Mouse (Mus musculus): ENCODE data around the gene Them5.

Gene Them5

DNA sequence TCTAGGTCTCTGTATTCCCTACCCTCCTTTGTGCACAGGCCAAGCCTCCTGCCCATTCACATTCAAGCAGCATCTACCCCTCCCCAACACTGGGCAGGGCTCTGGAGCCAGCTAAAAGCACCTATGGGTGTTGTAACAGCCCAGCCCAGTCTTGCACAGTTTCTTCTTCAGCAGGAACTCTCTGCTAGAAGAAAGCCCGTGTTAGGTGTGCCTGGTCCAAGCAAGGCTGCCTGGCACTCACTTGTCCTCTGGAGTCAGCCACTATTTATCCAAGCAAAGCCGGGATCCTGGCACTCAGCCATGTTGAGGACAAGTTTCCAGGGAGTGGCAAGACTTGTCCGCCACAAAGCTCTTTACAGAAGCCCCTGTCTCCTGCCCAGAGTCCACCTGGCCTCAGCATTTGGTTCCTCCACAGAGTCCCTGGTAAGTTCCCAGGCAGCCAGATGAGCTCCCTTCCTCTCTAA lies at the start of gene Them5:
Them5 (plus strand) TSS at position 141 of the 464 bp plus-strand sequence.
- DNase-seq (ENCODE audit: low spot score in 2 of 2), result no peak

DNA sequence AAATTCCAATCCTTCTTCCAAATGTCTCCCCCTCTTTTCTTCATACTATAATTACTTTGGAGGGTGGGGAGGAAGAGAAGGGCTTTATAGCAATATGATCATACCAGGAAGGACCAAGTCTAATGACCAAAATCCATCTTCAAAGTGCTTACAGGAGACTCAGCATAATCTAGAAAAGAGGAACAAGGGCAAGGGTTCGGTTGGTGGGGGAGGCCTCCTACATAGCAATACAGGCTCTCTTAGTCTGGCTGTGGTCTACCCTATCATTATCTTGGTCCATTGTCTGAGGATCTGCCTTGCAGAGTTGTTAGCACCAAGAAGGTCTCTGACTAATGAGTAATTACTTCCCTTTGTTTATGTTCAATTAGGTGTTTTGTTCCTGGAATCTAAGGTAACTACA lies 36.4 kb upstream of the Them5 start:
- no peak for DNase-seq (ENCODE audit: low spot score in 2 of 2)

DNA sequence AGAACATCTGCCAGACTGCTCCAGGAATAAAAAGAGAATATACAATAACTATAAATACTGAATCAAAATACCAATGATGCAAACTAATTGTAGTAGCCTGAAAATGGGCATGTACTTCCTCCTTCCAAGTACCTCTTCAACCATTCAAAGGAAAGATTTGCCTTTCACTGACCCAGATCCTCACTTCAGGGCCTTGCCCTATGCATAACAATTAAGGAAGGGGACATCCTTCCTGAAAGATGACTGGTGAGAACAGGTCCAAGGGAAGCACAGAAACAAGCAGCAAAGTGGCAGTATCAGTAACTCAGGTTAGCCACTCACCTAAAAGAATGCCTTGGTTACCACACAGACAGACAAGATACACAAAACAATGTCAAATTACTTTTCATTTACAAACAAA lies 34.9 kb upstream of the Them5 start:
- DNase-seq (ENCODE audit: low spot score in 2 of 2), result no peak

DNA sequence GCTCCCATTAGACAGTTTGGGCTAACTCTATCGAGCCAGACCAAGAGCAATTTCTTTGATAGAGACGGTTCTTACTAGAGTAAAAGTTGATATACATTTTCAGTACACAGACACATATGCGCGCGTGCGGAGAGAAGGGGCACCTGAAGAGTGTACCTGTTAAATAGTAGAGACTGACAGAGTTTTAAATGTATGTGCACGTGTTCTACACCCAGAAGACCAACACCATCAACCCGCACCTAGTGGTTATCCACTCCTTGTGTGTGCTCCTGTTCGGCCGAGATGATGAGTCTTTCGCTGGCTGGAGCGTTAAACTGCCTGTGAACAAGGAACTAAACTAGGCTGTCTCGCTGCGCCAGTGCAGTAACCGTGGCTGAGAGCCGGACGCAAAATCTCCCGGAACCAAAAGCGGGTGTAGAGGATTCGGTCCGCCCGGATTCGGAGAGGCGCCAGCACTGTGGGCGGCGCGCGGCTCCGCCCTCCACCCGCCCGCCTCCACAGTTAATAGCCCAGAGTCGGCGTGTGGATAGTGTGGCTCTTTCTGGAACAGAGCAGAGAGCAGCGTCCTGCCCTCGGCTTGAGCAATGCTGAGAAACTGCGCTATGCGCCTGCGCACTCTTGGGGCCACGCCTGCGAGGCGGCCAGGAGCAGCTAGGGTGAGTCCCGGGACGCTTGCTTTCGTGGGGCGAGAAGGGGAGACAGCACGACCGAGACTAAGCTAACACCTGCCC lies 32.1 kb upstream of the Them5 start, which contains the start of gene Them4:
Them4 (plus strand) TSS at position 457 of the 731 bp plus-strand sequence.
- peak; percentile 70 to 87 for DNase-seq (ENCODE audit: low spot score in 2 of 2)

DNA sequence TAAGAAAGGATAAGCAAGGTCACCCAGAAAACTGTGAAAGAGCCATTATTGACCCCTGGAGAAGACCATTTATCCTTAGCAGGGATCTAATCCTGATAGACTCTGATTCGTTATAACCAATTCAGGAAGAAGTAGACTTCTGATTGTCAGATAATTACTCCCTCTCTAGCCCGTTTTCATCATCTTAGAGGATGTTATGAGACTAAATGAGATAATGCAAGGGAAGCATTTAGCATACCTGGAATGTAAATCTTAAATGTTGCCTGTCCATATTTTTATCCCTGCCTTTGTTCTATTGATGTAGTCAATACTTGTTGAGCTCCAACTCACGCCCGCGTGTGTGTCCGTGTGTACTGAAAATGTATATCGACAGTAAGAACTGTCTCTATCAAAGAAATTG lies 31.4 kb upstream of the Them5 start:
- no peak for DNase-seq (ENCODE audit: low spot score in 2 of 2)

DNA sequence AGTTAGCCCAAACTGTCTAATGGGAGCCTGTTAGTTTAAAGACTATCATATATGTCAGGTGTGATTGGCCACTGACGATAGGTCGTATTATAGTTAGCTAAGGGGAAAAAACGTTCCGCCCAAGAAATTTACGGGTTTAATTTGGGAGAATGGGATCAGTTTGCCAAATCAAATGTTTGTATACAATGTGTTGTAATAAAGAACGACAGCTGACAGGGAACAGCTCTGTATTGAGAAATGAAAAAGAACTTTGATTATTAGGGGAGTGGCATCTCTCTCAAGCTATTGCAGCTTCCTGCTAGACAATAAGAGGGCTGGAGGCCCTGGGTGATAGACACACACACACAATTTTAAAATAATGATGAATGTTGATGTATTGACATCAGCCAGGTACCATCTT lies 31.0 kb upstream of the Them5 start:
- no peak for DNase-seq (ENCODE audit: low spot score in 2 of 2)

DNA sequence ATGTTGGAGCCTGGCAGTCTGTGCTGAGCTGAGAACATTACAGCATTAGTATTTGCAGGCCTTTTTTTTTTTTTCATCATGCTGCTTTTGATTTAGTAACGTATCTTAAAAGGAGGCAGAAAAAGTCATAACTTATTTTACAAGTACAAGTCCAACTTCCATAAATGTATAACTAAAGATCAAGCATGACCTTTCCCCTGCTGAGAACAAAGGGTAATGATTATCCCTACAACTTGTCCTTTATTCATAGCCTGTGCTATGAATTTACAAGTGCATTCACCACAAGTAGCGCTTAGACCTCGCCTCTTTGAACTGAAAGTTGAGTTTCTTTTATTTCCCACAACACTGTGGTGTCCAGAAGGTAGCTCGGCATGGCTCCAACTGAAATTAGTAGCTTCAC lies 30.5 kb upstream of the Them5 start:
- DNase-seq (ENCODE audit: low spot score in 2 of 2), result no peak

DNA sequence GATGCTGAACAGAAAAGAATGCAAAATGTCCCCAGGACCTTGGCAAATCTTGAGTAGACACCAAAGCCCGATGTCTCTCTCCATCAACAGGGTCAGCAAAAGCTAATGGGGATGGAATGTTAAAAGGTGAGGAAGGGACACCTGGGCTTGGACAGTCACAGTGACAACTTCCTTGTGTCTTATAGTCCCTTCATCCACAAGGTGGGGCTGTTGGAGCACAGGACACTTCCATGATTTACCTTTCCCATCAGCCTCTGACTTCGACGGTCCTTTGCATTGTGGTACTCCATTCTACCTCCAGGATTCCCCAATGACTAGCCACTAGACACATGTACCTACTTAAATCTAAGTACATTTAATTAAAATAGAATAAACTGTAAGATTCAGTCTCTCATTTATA lies 13.2 kb upstream of the Them5 start:
- DNase-seq (ENCODE audit: low spot score in 2 of 2), result no peak

DNA sequence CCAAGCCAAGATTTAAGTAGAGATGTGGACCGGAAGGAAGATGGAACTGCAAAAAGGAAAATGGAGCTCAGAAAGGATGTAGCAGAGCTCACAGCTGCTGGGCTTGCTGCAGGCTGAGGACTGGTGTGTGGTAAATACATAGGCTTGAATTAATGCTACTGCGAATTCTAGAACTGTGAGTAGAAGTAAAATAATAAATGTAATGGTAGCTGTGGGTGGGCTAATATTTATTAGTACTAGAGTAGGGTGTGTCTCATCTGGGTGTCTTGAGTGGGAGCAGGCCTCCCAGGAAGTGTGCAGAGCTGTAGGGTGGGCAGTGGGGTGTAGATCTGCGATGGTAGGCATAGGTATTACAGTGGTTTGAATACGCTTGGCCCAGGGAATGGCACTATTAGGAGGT lies 7.5 kb upstream of the Them5 start:
- no peak for DNase-seq (ENCODE audit: low spot score in 2 of 2)

DNA sequence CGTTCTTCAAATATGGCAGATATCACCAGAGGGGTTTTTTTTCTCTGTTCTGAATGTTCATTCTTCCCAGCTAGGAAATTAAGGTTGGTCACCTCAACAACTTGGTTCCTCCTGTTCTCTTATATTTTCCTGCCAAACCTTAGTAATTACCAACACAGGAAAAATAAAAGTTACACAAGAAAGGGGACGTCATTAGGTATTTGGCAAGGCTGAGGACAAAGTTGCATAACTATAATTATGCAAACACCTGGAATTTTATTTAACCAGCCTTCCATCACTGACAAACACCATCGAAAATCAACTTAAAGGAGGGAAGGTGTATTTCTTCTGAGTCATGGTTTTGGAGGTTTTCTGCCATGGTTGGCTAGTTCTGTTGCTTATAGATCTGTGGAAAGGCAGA lies 3.4 kb upstream of the Them5 start:
- no peak for DNase-seq (ENCODE audit: low spot score in 2 of 2)

DNA sequence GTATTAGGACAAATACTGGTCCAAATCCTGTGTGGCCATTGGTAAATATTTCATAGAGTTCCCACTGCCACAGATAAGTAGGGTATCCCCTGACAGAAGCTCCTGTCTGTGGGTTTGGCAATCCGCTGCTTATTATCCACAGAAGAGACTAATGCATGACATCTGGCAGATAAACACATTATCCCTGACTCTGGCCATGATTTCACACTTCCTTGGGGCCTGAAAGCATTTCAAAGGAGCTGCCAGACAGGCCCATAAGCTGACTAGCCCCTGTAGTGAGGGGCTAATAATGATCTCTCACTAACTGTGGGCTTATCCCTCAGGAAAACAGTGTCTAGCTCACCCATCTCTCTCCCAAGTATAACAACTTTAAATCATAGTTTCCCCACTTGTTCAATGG lies 653 bp downstream of the Them5 start:
- DNase-seq (ENCODE audit: low spot score in 2 of 2), result no peak

DNA sequence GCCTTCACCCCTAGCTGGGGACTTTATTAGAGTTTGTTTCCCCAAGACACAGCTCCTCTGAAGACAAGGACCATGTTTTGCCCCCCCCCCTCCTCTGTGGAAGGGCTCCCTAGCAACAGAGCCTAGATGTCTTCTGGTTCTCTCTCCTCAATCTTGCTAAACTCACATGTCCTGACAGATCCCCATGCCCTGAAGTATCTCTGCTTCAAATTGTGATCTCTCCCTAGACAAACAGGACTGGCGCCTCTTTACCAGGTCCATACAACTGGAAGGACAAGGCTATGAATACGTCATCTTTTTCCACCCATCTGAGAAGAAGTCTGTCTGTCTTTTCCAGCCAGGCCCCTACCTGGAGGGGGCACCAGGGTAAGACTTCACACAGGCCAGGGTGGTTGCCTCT lies 2.3 kb downstream of the Them5 start:
- DNase-seq (ENCODE audit: low spot score in 2 of 2), result no peak

DNA sequence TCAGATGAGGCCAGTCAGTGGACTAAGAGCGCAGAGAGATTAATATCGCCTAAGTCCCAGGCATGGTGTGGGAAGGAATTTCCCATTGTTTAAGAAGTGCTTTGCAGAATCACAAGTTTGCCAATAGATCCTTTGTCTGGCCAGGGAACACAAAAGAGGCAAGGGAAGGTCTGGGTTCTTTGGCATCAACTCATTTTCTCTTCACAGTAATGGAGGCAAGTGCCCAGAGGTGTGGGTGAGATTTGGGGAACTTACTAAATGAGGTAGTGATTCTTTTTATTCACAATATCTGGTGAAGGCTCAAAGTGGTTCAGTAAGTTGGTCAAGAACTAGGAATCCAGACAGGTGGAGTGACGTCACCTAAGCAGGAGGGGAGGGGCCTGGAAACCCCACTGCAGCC lies 3.0 kb downstream of the Them5 start:
- no peak for DNase-seq (ENCODE audit: low spot score in 2 of 2)

DNA sequence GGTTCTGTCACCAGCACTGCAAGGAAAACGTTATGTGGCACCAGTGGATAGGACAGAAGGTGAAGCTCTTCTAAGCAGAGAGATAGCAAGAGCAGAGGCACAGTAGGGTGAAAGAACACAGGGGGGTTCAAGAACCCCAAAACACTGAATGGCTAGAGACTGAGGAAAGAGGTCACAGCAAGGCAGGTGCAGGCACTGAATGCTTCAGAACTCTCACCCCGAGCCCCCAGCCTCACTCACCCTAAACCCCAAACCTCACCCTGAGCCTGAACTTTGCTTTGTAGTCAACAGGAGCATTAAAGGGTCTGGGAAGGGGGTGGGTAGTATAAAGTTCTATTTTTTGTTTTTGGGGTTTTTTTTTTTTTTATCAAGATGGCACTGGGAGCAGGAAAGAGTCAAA lies 6.2 kb downstream of the Them5 start:
- DNase-seq (ENCODE audit: low spot score in 2 of 2), result no peak

DNA sequence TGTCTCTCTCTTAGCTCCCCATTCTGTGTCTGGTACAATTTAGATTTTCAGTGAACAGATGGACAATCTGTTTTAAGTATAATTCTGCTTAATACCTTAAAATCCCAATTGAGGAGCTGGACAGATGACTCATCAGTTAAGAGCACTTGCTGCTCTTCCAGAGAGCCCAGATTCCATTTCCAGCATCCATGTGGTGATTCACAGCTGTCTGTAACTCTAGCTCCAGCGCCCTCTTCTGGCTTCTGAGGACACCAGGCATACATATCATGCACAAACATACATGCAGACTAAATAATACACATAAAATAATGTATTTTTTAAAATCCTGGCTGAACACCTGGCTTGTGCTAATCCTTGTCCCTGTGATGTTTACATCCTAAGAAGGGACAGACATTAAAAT lies 18.9 kb downstream of the Them5 start:
- DNase-seq (ENCODE audit: low spot score in 2 of 2), result no peak

DNA sequence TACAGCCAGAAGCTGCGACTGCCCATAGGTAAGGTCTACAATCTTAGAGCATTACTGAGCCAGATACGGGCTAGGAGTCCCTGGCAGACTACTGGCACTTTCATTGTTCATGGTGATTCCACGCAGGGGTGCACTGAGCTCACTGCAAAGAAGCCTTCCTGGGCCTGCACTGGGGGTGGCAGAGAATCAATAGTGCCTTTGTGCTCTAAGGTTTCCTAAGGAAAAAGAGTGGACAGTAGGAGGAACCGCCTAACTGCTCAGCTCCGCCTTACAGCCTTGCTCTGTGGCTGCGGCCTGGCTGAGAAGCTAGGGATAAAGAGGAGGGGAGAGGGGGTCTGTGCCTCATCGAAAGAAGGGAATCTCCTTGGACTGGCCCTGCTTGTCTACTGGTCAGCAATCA lies 20.2 kb downstream of the Them5 start, which contains the start of gene C2cd4d:
C2cd4d (plus strand) TSS at position 301 of the 400 bp plus-strand sequence.
- DNase-seq (ENCODE audit: low spot score in 2 of 2), result no peak

DNA sequence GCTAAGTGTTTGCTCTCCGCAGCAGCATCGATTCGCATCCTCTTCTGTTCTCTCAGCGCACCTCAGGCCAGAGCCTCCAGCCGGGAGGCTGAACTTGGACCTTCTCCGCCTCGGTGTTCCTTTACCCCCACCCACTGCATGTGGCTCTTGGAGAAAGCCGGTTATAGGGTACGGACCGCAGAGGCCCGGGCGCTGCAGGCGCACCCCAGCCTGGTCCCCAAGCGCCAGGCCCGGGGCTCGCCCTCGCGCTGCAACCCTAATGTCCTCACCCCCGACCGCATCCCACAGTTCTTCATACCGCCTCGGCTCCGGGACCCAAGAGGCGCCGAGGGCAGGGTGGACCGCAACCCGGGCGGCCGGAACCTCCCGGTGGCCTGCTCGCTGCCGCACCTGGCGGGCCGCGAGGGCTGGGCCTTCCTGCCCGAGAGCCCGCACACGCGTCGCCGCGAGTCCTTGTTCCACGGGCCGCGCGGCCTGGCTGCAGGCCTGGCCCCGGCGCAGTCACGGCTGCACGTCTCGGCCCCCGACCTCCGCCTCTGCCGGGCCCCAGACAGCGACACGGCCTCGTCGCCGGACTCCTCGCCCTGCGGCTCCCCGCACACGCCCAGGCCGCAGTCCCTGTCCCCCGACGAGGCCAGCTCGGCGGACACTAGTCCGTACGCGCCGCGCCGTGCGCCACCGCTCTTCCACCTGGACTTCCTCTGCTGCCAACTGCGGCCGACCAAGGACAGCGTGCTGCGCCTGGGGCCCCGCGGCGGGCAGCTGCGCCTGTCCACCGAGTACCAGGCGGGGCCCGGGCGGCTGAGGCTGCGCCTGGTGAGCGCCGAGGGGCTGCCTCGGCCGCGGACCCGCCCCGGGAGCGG lies 21.6 kb downstream of the Them5 start:
- DNase-seq (ENCODE audit: low spot score in 2 of 2), result no peak

DNA sequence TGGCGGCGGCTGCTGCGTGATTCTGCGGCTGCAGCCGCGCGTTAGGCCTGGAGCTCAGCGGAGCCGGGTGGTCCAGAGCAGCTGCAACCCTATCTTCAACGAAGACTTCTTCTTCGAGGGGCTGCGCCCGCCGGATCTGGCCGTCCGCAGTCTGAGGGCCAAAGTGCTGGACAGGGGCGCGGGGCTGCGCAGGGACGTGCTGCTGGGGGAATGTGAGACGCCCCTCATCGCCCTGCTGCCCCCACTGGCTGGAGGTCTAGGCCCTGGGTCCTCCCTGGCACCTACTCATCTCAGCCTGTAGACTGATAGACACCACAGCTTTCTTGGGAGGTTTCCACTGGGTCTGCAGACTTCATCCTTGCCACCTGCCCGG lies 22.2 kb downstream of the Them5 start:
- no peak for DNase-seq (ENCODE audit: low spot score in 2 of 2)

DNA sequence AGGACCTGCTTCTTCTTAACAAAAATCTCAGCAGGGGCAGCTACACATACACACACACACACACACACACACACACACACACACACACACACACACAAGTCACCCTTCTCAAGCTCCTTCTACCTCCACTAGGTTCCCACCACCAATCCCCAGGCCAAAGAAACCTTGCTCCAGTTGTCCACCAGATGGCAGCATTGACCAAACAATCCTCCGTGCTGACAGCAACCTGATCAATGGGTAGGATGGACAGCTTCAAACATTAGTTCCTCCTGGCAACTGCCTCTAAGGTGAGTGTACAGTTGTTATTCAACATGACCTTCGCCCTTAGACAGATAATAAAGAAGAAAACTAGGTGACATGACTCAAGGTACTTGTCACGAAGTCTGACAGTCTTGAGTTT lies 24.9 kb downstream of the Them5 start:
- DNase-seq (ENCODE audit: low spot score in 2 of 2), result peak; percentile 49 to 72

DNA sequence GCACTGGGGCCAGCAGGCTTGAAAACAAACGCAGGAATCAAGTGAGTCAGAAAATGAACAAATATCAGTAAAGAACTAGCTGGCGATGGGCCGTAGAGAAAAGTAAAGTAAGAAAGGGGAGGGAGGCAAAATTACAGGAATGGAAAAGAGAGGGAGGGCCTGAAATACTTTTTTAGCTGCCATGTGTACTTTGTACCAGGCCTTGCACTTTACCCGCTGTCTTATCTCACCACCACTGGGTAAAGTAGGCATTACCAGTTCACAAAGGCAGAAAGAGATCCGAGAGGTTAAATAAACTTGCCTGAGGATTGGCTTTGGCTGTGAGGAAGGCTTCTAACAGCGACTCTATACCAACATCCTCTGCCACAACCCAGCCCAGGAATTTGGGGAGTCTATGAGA lies 25.6 kb downstream of the Them5 start:
- DNase-seq (ENCODE audit: low spot score in 2 of 2), result no peak

DNA sequence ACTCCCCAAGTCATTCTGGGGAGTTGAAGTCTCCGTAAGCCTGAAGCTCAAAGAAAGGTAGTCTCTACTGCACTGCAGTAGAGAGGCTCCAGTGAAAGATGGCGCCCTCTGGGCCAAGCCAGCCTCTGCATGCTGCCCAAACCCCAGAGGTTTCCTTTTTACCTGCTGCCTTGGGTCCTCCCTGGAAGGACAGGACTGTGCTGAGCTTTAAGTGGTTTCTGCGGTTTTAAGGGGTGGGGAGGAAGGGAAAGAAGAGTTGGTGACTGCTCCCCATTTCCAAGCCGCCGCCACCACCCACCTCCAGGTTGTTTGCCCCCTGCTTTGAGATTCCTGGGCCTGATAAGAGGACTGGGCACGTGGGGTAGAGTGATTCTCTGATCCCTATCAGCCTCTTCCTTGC lies 26.7 kb downstream of the Them5 start:
- no peak for DNase-seq (ENCODE audit: low spot score in 2 of 2)

DNA sequence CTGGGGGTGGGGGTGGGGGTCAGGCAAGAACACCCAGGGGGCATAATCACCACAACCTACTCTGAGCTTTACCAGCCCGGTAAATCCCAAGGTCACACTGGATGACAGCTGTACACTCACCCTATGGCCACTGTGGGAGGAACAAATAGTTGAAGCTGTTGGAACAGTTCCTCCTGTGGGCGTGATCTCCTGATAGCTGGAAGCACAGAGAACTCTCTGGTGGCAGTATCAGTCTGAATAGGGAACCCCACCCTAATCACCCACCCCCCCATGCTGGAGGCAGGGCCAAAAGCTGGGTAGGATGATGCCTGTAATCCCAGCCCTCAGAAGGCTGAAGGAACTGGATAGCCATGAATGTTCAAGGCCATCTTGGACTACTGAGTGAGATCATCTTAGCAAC lies 27.8 kb downstream of the Them5 start:
- no peak for DNase-seq (ENCODE audit: low spot score in 2 of 2)

DNA sequence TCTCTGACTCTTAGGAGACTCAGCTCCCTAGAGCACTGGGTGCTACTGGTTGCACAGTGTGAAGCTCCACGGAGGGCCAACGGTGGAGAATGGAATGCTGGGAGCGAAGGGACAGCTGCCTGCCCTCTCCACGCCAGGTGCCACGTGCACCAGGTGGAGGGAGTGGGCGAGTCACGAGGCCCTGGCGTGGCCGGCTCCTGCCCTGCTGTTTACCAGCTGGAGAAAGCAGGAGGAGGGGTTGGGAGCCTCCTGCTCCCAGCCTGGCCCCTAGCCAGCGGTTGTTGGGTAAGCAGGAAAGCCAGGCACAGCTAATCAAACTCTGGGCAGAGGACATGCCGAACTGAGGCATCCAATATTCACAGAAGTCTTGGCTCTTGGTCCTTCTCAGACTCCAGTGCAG lies 29.7 kb downstream of the Them5 start:
- no peak for DNase-seq (ENCODE audit: low spot score in 2 of 2)

Measured in spleen, postnatal 10 days (tissue).